Mouse (Mus musculus) large intestine, adult 2 months (tissue): ENCODE data around the gene Bicd2. TPM values are rescaled to one million over a fixed set of nuclear protein-coding genes. Genes with fewer than 3 reads are reported as not detected.

Experiments
- DNase-seq: peaks from one replicate; pipeline ENCODE4 v3.0.0-alpha.2; 2012; ENCODE audit warnings: low read depth, low spot score
- WGBS: fragments of 180-500 bp; shearing (Covaris S2); methylation state at CpG from one replicate; pipeline ENCODE4 v1.1.7; 2018; 5-methylcytosine and 5-hydroxymethylcytosine counted together
- polyA plus RNA-seq: library from polyadenylated mRNA; depleted of rRNA; stranded (reverse); fragments of >200 nt; gene quantifications from 2 replicates; pipeline ENCODE4 v1.2.3, GENCODE M21; 2012

Gene Bicd2
- polyA plus RNA-seq, 1 experiment = 6.4 TPM

- DNase-seq = no peak
- 90% methylated on average over 5 of the region's 5 CpGs for WGBS
Measured at GRCm38 (mm10) chr13:49322739-49323138, 18.6 kb upstream of the Bicd2 start.

- 89% methylated on average over 5 of the region's 5 CpGs for WGBS
- DNase-seq = no peak
Measured at GRCm38 (mm10) chr13:49324871-49325270, 16.5 kb upstream of the Bicd2 start.

GRCm38 (mm10) chr13:49326246-49327206, 14.9 kb upstream of the Bicd2 start:
- no peak for DNase-seq
- 58% methylated on average over 6 of the region's 6 CpGs for WGBS

GRCm38 (mm10) chr13:49328101-49328500, 13.3 kb upstream of the Bicd2 start:
- 68% methylated on average over 4 of the region's 4 CpGs for WGBS
- DNase-seq = no peak

- 71% methylated on average over 2 of the region's 2 CpGs for WGBS
- no peak for DNase-seq
Measured at GRCm38 (mm10) chr13:49333250-49333649, 8.1 kb upstream of the Bicd2 start.

GRCm38 (mm10) chr13:49335077-49335982, 6.1 kb upstream of the Bicd2 start:
- 65% methylated on average over 12 of the region's 12 CpGs for WGBS

GRCm38 (mm10) chr13:49338893-49339546, 2.4 kb upstream of the Bicd2 start:
- no peak for DNase-seq
- 63% methylated on average over 7 of the region's 7 CpGs for WGBS

More at GRCm38 (mm10) chr13:49335077-49335982, 6.1 kb upstream of the Bicd2 start:
- DNase-seq = no peak

- no peak for DNase-seq
- WGBS = 12% methylated on average over 25 of the region's 25 CpGs
Measured at GRCm38 (mm10) chr13:49341831-49342722, 692 bp downstream of the Bicd2 start.

- DNase-seq = no peak
Measured at GRCm38 (mm10) chr13:49342723-49343100, 1.3 kb downstream of the Bicd2 start.

- no peak for DNase-seq
Measured at GRCm38 (mm10) chr13:49344567-49344966, 3.2 kb downstream of the Bicd2 start.

GRCm38 (mm10) chr13:49345476-49345875, 4.1 kb downstream of the Bicd2 start:
- WGBS = 62% methylated on average over 2 of the region's 2 CpGs
- DNase-seq = no peak

More at GRCm38 (mm10) chr13:49344567-49344966, 3.2 kb downstream of the Bicd2 start:
- WGBS = 74% methylated on average over 8 of the region's 8 CpGs

GRCm38 (mm10) chr13:49348522-49348921, 7.1 kb downstream of the Bicd2 start:
- no peak for DNase-seq
- 81% methylated on average over 2 of the region's 2 CpGs for WGBS

GRCm38 (mm10) chr13:49349335-49349734, 8.0 kb downstream of the Bicd2 start:
- DNase-seq = no peak
- 88% methylated on average over 4 of the region's 4 CpGs for WGBS

- 76% methylated on average over 6 of the region's 6 CpGs for WGBS
- DNase-seq = no peak
Measured at GRCm38 (mm10) chr13:49349836-49350505, 8.6 kb downstream of the Bicd2 start.

GRCm38 (mm10) chr13:49352581-49353159, 11.3 kb downstream of the Bicd2 start:
- DNase-seq = no peak
- 67% methylated on average over 3 of the region's 3 CpGs for WGBS

- no peak for DNase-seq
Measured at GRCm38 (mm10) chr13:49353422-49353821, 12.0 kb downstream of the Bicd2 start.

- 73% methylated on average over 5 of the region's 5 CpGs for WGBS
- no peak for DNase-seq
Measured at GRCm38 (mm10) chr13:49353991-49354507, 12.7 kb downstream of the Bicd2 start.
